Mouse (Mus musculus) ES-Bruce4 (cell line): ENCODE data around the gene Sntg2.

Experiments
- CTCF ChIP-seq: IDR thresholded peaks from one replicate; pipeline ENCODE4 v1.8.1; 2011; ENCODE audit warnings: low read depth, low read length
- POLR2A ChIP-seq: IDR thresholded peaks from one replicate; pipeline ENCODE4 v1.8.1; 2011; ENCODE audit warnings: low read length; ENCODE audit not compliant: insufficient read depth

DNA sequence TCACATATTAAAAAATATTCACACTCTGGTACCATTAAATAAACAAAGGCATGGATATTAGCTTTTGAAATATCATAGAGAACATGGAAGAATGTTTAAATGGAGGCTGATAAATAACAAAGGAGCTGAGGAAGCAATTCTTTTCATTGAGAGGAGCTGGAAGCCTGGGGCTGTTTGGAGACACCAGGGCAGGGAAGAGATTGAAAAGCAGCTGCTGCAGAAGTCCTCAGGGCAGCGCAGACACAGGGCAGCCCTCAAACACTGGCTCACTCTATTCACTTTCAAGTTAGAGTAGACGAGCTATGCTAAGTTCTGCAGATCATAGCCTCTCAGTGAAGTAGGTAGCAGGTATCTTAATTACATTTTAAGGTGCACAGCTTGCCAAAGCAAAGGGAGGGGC is 164.6 kb downstream of the Sntg2 start:
- TF ChIP-seq POLR2A (no peak), CTCF (no peak)
